Mouse (Mus musculus) neutrophil, adult 59 days (primary cell): ENCODE measurements around the gene Smg7. TPM values are rescaled to one million over a fixed set of nuclear protein-coding genes. Genes with fewer than 3 reads are reported as not detected.

ENCODE experiments used
- total RNA-seq, 2 experiments: library from RNA; stranded (reverse); gene quantifications; 1 replicate in 1 of 2; 2 replicates in 1 of 2; pipeline ENCODE4 v1.2.4; 2023

The Smg7 gene
- total RNA-seq = 10 to 100 TPM; 51.9 to 55.5 TPM

DNA sequence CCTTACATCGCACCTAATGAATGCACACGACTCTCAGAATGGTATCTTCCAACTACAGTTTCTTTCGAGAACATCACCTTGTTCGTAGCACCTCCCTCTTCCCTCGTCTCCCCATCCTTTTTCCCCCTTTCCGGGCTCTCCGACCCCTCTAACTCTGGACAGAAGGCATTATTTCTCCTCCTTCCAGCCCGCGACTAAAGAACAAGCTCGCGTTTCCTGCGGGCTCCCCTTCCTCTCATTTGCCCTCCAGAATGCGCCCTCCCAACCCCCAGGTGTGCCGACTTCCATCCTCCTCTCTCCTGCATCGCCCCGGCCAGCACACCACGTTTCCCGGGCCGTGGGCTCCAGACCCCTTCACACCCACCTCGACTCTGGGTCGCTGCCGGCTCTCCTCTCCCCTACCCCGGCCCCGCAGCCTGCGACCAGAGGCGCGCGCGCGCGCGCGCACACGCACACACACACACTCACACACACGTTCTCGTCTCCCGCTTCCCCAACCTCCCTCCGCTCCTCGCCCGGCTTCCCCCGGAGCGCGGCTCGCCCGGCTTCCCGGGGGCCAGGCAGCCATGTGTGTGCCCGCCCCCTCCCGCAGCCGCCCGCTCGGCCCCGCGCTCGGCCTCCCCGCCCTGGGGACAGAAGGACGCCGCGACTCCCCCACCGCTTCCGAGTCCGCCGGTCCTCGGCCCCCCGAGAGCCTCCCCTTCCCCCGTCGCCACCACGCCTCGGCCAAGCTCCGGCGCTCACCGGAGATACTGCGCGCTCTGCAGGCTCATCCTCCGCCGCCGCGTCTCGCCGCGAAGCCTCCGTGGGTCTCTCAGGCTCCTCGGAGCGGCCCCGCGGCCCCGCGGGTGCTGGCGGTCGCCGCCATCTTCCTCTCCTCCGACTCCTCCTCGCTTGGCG, at the start of gene Smg7:
Gene Smg7 (minus strand): TSS at position 882 of the 900 bp plus-strand sequence.

DNA sequence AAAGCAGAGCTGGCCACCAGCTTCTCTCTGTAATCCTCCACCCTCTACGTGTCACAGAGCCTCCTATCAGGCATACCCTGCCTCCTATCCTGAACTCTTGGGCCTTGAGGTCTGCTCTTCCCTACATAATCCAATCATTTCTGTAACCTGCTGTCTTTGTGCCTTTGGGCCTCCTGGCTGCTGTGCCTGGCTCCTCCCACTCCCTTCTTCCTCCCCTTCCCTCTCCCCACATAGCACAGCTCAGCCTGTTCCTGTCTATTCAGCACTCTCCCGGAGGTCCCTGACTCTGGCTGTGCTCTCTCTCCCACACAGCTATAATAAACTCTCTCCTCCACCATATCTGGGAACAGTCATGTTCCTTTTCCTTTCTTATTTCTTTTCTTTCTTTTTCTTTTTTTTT, 102.5 kb downstream of the Smg7 start, which contains the start of gene Ncf2:
Gene Ncf2 (plus strand): TSS at position 298 of the 400 bp plus-strand sequence.

Other genes starting within 250 kb of the Smg7 start
- gene Apobec4, start 152.1 kb downstream of the Smg7 start, total RNA-seq = not detected
- gene Rgl1, start 136.3 kb downstream of the Smg7 start, total RNA-seq = 1 to 10 TPM; 1.5 to 2.4 TPM
- gene Arpc5, start 136.1 kb downstream of the Smg7 start, total RNA-seq = 100 to 1,000 TPM; 519 to 548 TPM
- 1,000 to 10,000 TPM; 1,049 to 1,159 TPM for gene Ncf2, start 102.5 kb downstream of the Smg7 start, total RNA-seq
- not detected for gene Nmnat2, start 52.3 kb upstream of the Smg7 start, total RNA-seq